Mouse (Mus musculus) lung, embryonic 14.5 days (tissue): ENCODE measurements at regions not wholly inside any gene's neighbourhood (a gene's known extent, or its start where the extent isn't known, plus 50 kb on each side); places are given as distances from the start of the nearest gene placed in this dataset.

Experiments
- ATAC-seq: fragments of 200-750 bp; cut with Nextera tagmentation; 2 replicates; pipeline ENCODE4 v1.8.0; 2017; ENCODE audit warnings: mild to moderate bottlenecking, moderate TSS enrichment, moderate library complexity; ENCODE audit not compliant: insufficient read depth
- DNase-seq: peaks from one replicate; pipeline ENCODE4 v3.0.0-alpha.2; 2015
- H3K27ac ChIP-seq: fragments of 300-500 bp; sonication (generic); 2 replicates; pipeline ENCODE4 v1.5.1; 2014; ENCODE audit warnings: low read depth, mild to moderate bottlenecking, moderate library complexity
- H3K27me3 ChIP-seq: fragments of 300-500 bp; sonication (generic); 2 replicates; pipeline ENCODE4 v1.6.1; 2014; ENCODE audit warnings: low read length, control low read depth; ENCODE audit not compliant: insufficient read depth
- H3K36me3 ChIP-seq: fragments of 300-500 bp; sonication (generic); 2 replicates; pipeline ENCODE4 v1.6.1; 2014; ENCODE audit warnings: control low read depth; ENCODE audit not compliant: insufficient read depth
- H3K4me1 ChIP-seq: fragments of 300-500 bp; sonication (generic); 2 replicates; pipeline ENCODE4 v1.6.1; 2014; ENCODE audit warnings: antibody characterized with exemption, control low read depth; ENCODE audit not compliant: insufficient read depth
- H3K4me2 ChIP-seq: fragments of 300-500 bp; sonication (generic); 2 replicates; pipeline ENCODE4 v1.6.1; 2014; ENCODE audit warnings: mild to moderate bottlenecking
- H3K4me3 ChIP-seq: fragments of 300-500 bp; sonication (generic); 2 replicates; pipeline ENCODE4 v1.5.1; 2014; ENCODE audit warnings: low read depth, low read length
- H3K9ac ChIP-seq: fragments of 300-500 bp; sonication (generic); 2 replicates; pipeline ENCODE4 v1.6.1; 2014
- H3K9me3 ChIP-seq: fragments of 300-500 bp; sonication (generic); 2 replicates; pipeline ENCODE4 v1.6.1; 2016; ENCODE audit warnings: low read depth, low read length, control low read depth
- CTCF ChIP-seq: IDR thresholded peaks from 2 replicates; pipeline ENCODE4 v1.5.1; 2016; ENCODE audit warnings: antibody characterized with exemption, low read depth
- WGBS: fragments of 180-500 bp; shearing (Covaris S2); extraction: QIAGEN DNeasy Blood & Tissue Kit; methylation state at CpG from one replicate; pipeline ENCODE4 v1.1.7; 2014; 5-methylcytosine and 5-hydroxymethylcytosine counted together

- Histone ChIP-seq H3K27me3 (no peaks in the 10 kb centered on the region), H3K4me1 (no peaks in the 10 kb centered on the region), H3K36me3 (no peaks in the 10 kb centered on the region), H3K9me3 (no peaks in the 10 kb centered on the region), H3K27ac (no peak overlapping the region), H3K4me2 (no peak overlapping the region), H3K9ac (no peak overlapping the region), H3K4me3 (no peak overlapping the region)
- ATAC-seq (no peak), DNase-seq (no peak)
- no peak for TF ChIP-seq CTCF
- WGBS = 86% methylated on average over 4 of the region's 4 CpGs
These were observed 121.0 kb downstream of the Qrsl1 start for GRCm38 (mm10) chr10:43780571-43780970.

GRCm38 (mm10) chr10:43783304-43783703 lies 118.2 kb downstream of the Qrsl1 start:
- Histone ChIP-seq H3K9ac (no peak overlapping the region), H3K4me3 (no peak overlapping the region), H3K27ac (no peak overlapping the region), H3K4me1 (no peaks in the 10 kb centered on the region), H3K36me3 (no peaks in the 10 kb centered on the region), H3K4me2 (no peak overlapping the region), H3K9me3 (no peaks in the 10 kb centered on the region), H3K27me3 (no peaks in the 10 kb centered on the region)
- 82% methylated on average over 3 of the region's 3 CpGs for WGBS
- DNase-seq (no peak), ATAC-seq (no peak)
- no peak for TF ChIP-seq CTCF

GRCm38 (mm10) chr10:43790780-43791179 lies 110.8 kb downstream of the Qrsl1 start:
- Histone ChIP-seq H3K9ac (no peak overlapping the region), H3K4me2 (no peak overlapping the region), H3K9me3 (no peaks in the 10 kb centered on the region), H3K36me3 (no peaks in the 10 kb centered on the region), H3K27me3 (no peaks in the 10 kb centered on the region), H3K4me3 (no peak overlapping the region), H3K4me1 (no peaks in the 10 kb centered on the region), H3K27ac (no peak overlapping the region)
- DNase-seq (no peak), ATAC-seq (no peak)
- 80% methylated on average over 4 of the region's 4 CpGs for WGBS
- TF ChIP-seq CTCF = no peak

- Histone ChIP-seq H3K9ac (no peak overlapping the region), H3K27me3 (no peaks in the 10 kb centered on the region), H3K4me3 (no peak overlapping the region), H3K4me2 (no peak overlapping the region), H3K9me3 (no peaks in the 10 kb centered on the region), H3K36me3 (no peaks in the 10 kb centered on the region), H3K27ac (no peak overlapping the region), H3K4me1 (no peaks in the 10 kb centered on the region)
- TF ChIP-seq CTCF = no peak
- WGBS = 88% methylated on average over 4 of the region's 4 CpGs
- ATAC-seq (no peak), DNase-seq (no peak)
These were observed 110.0 kb downstream of the Qrsl1 start for GRCm38 (mm10) chr10:43791525-43792021.

GRCm38 (mm10) chr10:43792618-43793017 lies 108.9 kb downstream of the Qrsl1 start:
- Histone ChIP-seq H3K4me1 (no peaks in the 10 kb centered on the region), H3K4me3 (no peak overlapping the region), H3K36me3 (no peaks in the 10 kb centered on the region), H3K4me2 (no peak overlapping the region), H3K9ac (no peak overlapping the region), H3K9me3 (no peaks in the 10 kb centered on the region), H3K27ac (no peak overlapping the region), H3K27me3 (no peaks in the 10 kb centered on the region)
- DNase-seq (no peak), ATAC-seq (no peak)
- no peak for TF ChIP-seq CTCF
- 64% methylated on average over 3 of the region's 3 CpGs for WGBS

GRCm38 (mm10) chr10:43794587-43794986 lies 107.0 kb downstream of the Qrsl1 start:
- Histone ChIP-seq H3K4me3 (no peak overlapping the region), H3K9ac (no peak overlapping the region), H3K36me3 (no peaks in the 10 kb centered on the region), H3K27ac (no peak overlapping the region), H3K27me3 (no peaks in the 10 kb centered on the region), H3K4me1 (no peaks in the 10 kb centered on the region), H3K4me2 (no peak overlapping the region), H3K9me3 (no peaks in the 10 kb centered on the region)
- no peak for TF ChIP-seq CTCF
- DNase-seq (no peak), ATAC-seq (no peak)
- WGBS = 57% methylated on average over 9 of the region's 9 CpGs

- no peak for TF ChIP-seq CTCF
- no peak overlapping the region for H3K9ac ChIP-seq
- no peaks in the 10 kb centered on the region for H3K27me3 ChIP-seq
- 55% methylated on average over 3 of the region's 3 CpGs for WGBS
- H3K4me2 ChIP-seq = no peak overlapping the region
- no peak for ATAC-seq
- no peaks in the 10 kb centered on the region for H3K36me3 ChIP-seq
- no peak overlapping the region for H3K4me3 ChIP-seq
- no peak overlapping the region for H3K27ac ChIP-seq
- no peak for DNase-seq
- H3K9me3 ChIP-seq = no peaks in the 10 kb centered on the region
- no peaks in the 10 kb centered on the region for H3K4me1 ChIP-seq
These were observed 101.5 kb downstream of the Qrsl1 start for GRCm38 (mm10) chr10:43800077-43800476.

GRCm38 (mm10) chr10:43815291-43815690 lies 86.3 kb downstream of the Qrsl1 start:
- Histone ChIP-seq H3K4me1 (peaks cover 3% of the 10 kb centered on the region; the same call in 1 of the 2 replicates), H3K27ac (peak overlapping the region; percentile 36; the same call in 1 of the 2 replicates), H3K9me3 (no peaks in the 10 kb centered on the region), H3K27me3 (no peaks in the 10 kb centered on the region), H3K4me3 (no peak overlapping the region), H3K9ac (no peak overlapping the region), H3K4me2 (no peak overlapping the region), H3K36me3 (no peaks in the 10 kb centered on the region)
- WGBS = 23% methylated on average over 5 of the region's 5 CpGs
- ATAC-seq (no peak; the same call in 1 of the 2 replicates), DNase-seq (peak; percentile 14)
- no peak for TF ChIP-seq CTCF
